In genomic region chr2:167163134-167163533, GRCm38 (mm10) we compare ENCODE assay signal across 19 mouse cellular contexts. TPM values are rescaled to one million over a fixed set of nuclear protein-coding genes. Genes with fewer than 3 reads are reported as not detected.
DNase-seq lines count a peak whose midpoint lies in the region; ATAC-seq and TF ChIP-seq lines count a peak whose summit lies in the region.
"Had no signal": no experiment of that assay in that cellular context is flagged by ENCODE, and none has a peak within 500 bp of the region (broad histone marks: within the 10 kb centered on the region; RNA-seq: fewer than 3 reads in every experiment).

No protein-coding gene starts in this region.

- no peaks in the 10 kb centered on the region for H3K27me3 ChIP-seq in kidney, embryonic 15.5 days
- H3K27me3 ChIP-seq in midbrain, postnatal 0 days (ENCODE audit: insufficient read depth, low read length), result no peaks in the 10 kb centered on the region
- H3K27me3 ChIP-seq in midbrain, embryonic 16.5 days (ENCODE audit: control insufficient read depth, insufficient read depth, low read depth, low read length), result no peaks in the 10 kb centered on the region
- H3K27me3 ChIP-seq: heart, embryonic 15.5 days; intestine, embryonic 15.5 days; liver, embryonic 15.5 days; midbrain, embryonic 12.5 days had no signal

- H3K4me1 ChIP-seq in kidney, embryonic 15.5 days, result peaks cover 22% of the 10 kb centered on the region
- H3K4me1 ChIP-seq in midbrain, postnatal 0 days (ENCODE audit: insufficient read depth, low read length), result no peaks in the 10 kb centered on the region
- H3K4me1 ChIP-seq in midbrain, embryonic 16.5 days (ENCODE audit: control insufficient read depth, insufficient read depth, low read length), result no peaks in the 10 kb centered on the region
- H3K4me1 ChIP-seq: liver, embryonic 15.5 days; midbrain, embryonic 12.5 days had no signal

- no peaks in the 10 kb centered on the region for H3K36me3 ChIP-seq in kidney, embryonic 15.5 days
- H3K36me3 ChIP-seq in midbrain, postnatal 0 days (ENCODE audit: insufficient read depth, low read length), result no peaks in the 10 kb centered on the region; the same call in 1 of the 2 replicates
- peaks cover 2% of the 10 kb centered on the region; the same call in 1 of the 2 replicates for H3K36me3 ChIP-seq in midbrain, embryonic 16.5 days (ENCODE audit: control insufficient read depth, insufficient read depth, low read length)
- H3K36me3 ChIP-seq: G1E; heart, embryonic 15.5 days; intestine, embryonic 15.5 days; liver, embryonic 15.5 days; midbrain, embryonic 12.5 days had no signal

- intact Hi-C loops in gastrocnemius, adult 2 months (cut with DNase I), result no loop called here

- no peak overlapping the region for H3K4me3 ChIP-seq in gastrocnemius, adult 2 months
- H3K4me3 ChIP-seq in kidney, embryonic 15.5 days (replicated peaks), result no peak overlapping the region
- H3K4me3 ChIP-seq in midbrain, postnatal 0 days (ENCODE audit: low read depth, low read length), result no peak overlapping the region
- no peak overlapping the region for H3K4me3 ChIP-seq in midbrain, embryonic 16.5 days (ENCODE audit: low read depth, low read length)
- H3K4me3 ChIP-seq: erythroblast, embryonic 14.5 days; heart, embryonic 15.5 days; intestine, embryonic 15.5 days; liver, embryonic 15.5 days; midbrain, embryonic 12.5 days had no signal

- no peak for TF ChIP-seq CTCF in gastrocnemius, adult 2 months (IDR thresholded peaks at IDR 0.05)
- TF ChIP-seq CTCF in midbrain, postnatal 0 days (IDR thresholded peaks at IDR 0.05), result no peak

- no peak for ATAC-seq in kidney, embryonic 15.5 days (replicated peaks; ENCODE audit: low FRiP score)
- ATAC-seq in midbrain, postnatal 0 days (ENCODE audit: low FRiP score), result no peak
- no peak for ATAC-seq in midbrain, embryonic 16.5 days
- ATAC-seq: activated CD4-positive, CD25-positive, alpha-beta regulatory T cell, adult 4 months; forebrain, embryonic 14.5 days; intestine, embryonic 15.5 days had no signal

- H3K9ac ChIP-seq in kidney, embryonic 15.5 days, result no peak overlapping the region
- H3K9ac ChIP-seq in midbrain, postnatal 0 days (replicated peaks; ENCODE audit: low read length, poor library complexity, severe bottlenecking), result no peak overlapping the region
- no peak overlapping the region for H3K9ac ChIP-seq in midbrain, embryonic 16.5 days (ENCODE audit: low read depth, low read length)
- H3K9ac ChIP-seq: heart, embryonic 15.5 days; intestine, embryonic 15.5 days; liver, embryonic 15.5 days; midbrain, embryonic 12.5 days had no signal

- no peak for DNase-seq in gastrocnemius, adult 2 months
- DNase-seq in gastrocnemius, postnatal 25 days, result no peak
- DNase-seq in kidney, postnatal 36 days, result no peak
- peak; percentile 6 for DNase-seq in midbrain, postnatal 0 days (ENCODE audit: low spot score)
- no peak for DNase-seq in adrenal gland, postnatal 4 days (ENCODE audit: low spot score in 2 of 2)
- DNase-seq in testis, postnatal 14 days (ENCODE audit: low spot score), result no peak
- DNase-seq: cerebellum, adult 18-20 months; layer of hippocampus, postnatal 36 days; spleen, adult 18-20 months had no signal

- no peaks in the 10 kb centered on the region for H3K9me3 ChIP-seq in kidney, embryonic 15.5 days (replicated peaks)
- no peaks in the 10 kb centered on the region for H3K9me3 ChIP-seq in midbrain, postnatal 0 days (ENCODE audit: low read length)
- H3K9me3 ChIP-seq in midbrain, embryonic 16.5 days (replicated peaks; ENCODE audit: control insufficient read depth, low read length, poor library complexity, severe bottlenecking), result no peaks in the 10 kb centered on the region
- H3K9me3 ChIP-seq: G1E; heart, embryonic 15.5 days; intestine, embryonic 15.5 days; liver, embryonic 15.5 days had no signal

- WGBS in kidney, embryonic 15.5 days, result 73% methylated on average over 10 of the region's 10 CpGs
- 96% methylated on average over 10 of the region's 10 CpGs for WGBS in midbrain, postnatal 0 days
- WGBS in midbrain, embryonic 16.5 days, result 95% methylated on average over 10 of the region's 10 CpGs

- H3K27ac ChIP-seq in gastrocnemius, adult 2 months, result peak overlapping the region; percentile 74
- peak overlapping the region; percentile 15; the same call in 1 of the 2 replicates for H3K27ac ChIP-seq in kidney, embryonic 15.5 days
- H3K27ac ChIP-seq in midbrain, postnatal 0 days (ENCODE audit: low read depth, low read length), result no peak overlapping the region
- no peak overlapping the region for H3K27ac ChIP-seq in midbrain, embryonic 16.5 days (ENCODE audit: low read length)
- H3K27ac ChIP-seq: heart, embryonic 15.5 days; intestine, embryonic 15.5 days; liver, embryonic 15.5 days; midbrain, embryonic 12.5 days had no signal

- no peak overlapping the region for H3K4me2 ChIP-seq in kidney, embryonic 15.5 days
- H3K4me2 ChIP-seq in midbrain, postnatal 0 days (ENCODE audit: low read depth, low read length, poor library complexity, severe bottlenecking), result no peak overlapping the region
- no peak overlapping the region for H3K4me2 ChIP-seq in midbrain, embryonic 16.5 days (ENCODE audit: low read length)
- H3K4me2 ChIP-seq: heart, embryonic 15.5 days; intestine, embryonic 15.5 days; liver, embryonic 15.5 days; midbrain, embryonic 12.5 days had no signal

RNA-seq across cellular contexts. Expression of gene Kcnb1, which starts 26.8 kb away (rescaled TPM):
- total RNA-seq in gastrocnemius, adult 2 months (2021), result 10 to 100 TPM; 16.1 to 20.7 TPM
- total RNA-seq in gastrocnemius, postnatal 25 days (2021), result 10 to 100 TPM; 22.1 to 27.4 TPM
- polyA plus RNA-seq in kidney, embryonic 15.5 days (2015; fragmentation: Nextera tagmentation; extraction: Ambion mirVana), result 0.95 and 1.9 TPM in 2 replicates
- 29.8 and 30.0 TPM in 2 replicates for total RNA-seq in midbrain, postnatal 0 days (2014; rRNA removed)
- polyA plus RNA-seq in midbrain, postnatal 0 days (2015; fragmentation: Nextera tagmentation; extraction: Ambion mirVana), result 5.6 and 6.4 TPM in 2 replicates
- polyA plus RNA-seq in midbrain, embryonic 16.5 days (2015; fragmentation: Nextera tagmentation; extraction: Ambion mirVana), result 3.9 and 4.0 TPM in 2 replicates
- 10 to 100 TPM; 15.8 to 17.0 TPM for total RNA-seq in adrenal gland, postnatal 4 days (2021)
- polyA plus RNA-seq: erythroblast, embryonic 14.5 days; G1E had no signal

Comparison
In these comparisons a context has a peak if more than half of its experiments do, and no peak if none do; other contexts are left out.
1. H3K27ac ChIP-seq: peak in gastrocnemius, adult 2 months (single experiment) and kidney, embryonic 15.5 days (single experiment); none in midbrain, postnatal 0 days (single experiment) and midbrain, embryonic 16.5 days (single experiment).